Mouse (Mus musculus): ENCODE data around the gene B3gntl1.

B3gntl1 gene

DNA sequence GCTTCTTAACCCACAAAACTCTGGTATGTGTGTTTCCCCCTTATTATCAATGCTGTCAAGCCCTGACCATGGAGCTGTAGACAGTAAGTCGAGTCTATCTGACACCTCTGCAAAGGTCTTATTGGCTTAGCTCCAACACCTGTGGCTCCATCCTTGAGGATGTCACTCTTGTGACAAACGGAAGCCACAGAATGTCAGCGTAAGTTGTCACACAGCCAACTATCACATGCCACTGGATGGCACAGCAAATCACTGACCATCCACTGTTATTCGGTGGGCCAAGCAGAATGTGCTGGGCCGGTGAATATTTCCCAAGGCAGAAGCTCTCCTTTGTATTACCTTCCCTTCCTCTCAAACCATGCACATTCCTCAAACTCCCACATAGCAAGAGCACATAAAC, 24.8 kb downstream of the B3gntl1 start:
- no peak for DNase-seq (ENCODE audit: low spot score in 2 of 2)

DNA sequence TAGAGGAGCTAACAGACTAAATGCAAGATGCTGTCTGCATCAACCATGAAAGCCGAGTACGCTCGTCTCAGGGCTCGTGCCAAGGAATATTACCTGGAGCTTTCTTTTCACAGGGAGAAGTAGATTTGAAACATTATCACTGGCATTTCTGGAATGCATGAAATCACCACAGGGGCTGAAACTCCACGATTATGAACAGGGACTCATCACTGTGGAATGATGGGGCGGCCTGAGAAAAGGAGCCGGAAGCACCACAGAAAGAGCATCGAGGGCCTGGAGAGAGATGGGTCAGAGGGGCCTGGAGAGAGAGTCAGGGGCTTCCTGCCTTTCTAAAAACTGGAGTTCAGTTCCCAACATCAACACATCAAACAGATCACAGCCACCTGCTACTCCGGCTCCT, 25.6 kb downstream of the B3gntl1 start:
- no peak for DNase-seq (ENCODE audit: low spot score in 2 of 2)

DNA sequence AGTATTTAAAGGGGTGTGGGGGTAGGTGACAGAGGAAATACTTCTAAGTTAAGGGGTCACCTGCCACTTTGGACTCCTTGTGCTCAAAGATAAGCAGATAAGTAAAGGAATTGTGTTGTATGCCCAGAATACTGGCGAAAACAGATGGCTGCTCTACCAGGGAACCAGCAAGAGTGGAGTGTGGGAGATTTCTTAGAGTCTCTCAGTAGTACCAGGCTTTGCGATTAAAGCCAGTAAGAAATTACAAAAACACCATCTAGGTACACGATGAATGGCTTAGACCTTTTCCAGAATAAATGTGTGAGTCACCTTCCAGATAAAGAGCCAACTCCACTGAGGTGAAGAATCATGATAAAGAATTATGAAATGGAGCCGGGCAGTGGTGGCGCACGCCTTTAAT, 27.6 kb downstream of the B3gntl1 start:
- DNase-seq (ENCODE audit: low spot score in 2 of 2) = no peak

DNA sequence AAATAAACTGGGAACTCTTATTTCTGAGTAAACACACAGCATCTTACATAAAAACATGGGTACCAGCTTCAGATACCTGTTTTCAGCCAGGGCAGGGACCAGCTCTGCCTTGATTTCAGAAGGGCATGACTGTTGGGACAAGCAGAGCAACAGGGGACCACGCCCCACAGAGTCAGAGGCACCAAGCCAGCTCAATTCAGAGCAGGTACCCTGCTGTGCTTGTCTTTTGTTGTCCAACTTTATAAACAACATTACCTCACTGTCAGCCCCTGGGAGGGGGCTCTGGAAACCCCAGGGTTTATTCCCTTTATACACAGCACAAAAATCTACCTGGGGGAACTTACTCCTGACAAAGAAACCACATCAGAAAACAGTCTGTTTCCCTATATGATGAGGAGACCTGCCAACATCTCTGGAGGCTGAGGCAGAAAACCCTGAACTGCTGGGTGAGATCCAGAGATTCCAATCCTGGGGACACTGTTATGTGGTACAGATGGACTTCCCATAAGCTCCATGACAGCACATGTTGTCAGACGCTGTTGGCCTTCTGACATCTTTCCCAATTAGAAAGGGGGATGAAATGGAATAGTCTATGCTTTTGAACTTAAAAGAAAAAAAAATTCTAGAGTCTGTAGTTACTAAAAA, 31.3 kb downstream of the B3gntl1 start:
- no peak for DNase-seq (ENCODE audit: low spot score in 2 of 2)

DNA sequence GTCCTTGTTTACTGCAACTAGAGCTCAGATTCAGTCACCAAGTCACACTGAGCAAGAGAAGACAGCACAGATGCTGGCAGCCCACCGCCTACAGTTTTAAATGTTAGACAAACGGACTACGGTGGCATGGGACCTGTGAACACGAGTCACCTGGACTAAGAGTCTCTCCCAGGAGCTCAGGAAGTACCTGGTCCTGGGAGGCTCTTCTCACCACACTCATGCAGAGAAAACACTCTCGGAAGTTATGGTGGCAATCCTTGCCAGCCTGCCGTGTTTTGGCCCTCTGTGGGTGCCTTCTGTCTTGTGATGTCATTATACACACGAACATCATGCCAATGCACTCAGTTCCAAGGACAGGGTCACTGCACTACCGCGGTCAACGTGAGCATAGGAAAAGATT, 36.3 kb downstream of the B3gntl1 start:
- DNase-seq (ENCODE audit: low spot score in 2 of 2) = no peak

DNA sequence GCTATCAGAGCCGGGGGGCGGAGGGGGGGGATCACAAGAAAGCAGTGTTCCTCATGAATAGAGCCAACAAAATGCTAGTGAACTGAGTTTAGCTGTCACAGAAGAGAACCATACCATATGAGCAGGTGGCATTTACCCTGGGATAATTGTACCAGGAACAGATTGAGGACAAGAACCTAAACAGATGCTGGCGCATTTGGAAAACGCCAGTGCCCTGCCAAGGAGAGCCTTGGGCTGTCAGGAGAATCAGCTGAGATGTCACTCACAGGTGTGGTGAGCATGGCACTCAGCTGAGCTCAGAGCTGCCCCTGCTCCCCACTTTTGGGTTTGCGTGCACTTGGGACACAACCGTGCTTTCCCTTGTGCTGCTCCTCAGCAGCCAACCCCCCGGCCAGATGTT, 41.5 kb downstream of the B3gntl1 start:
- no peak for DNase-seq (ENCODE audit: low spot score in 2 of 2)

DNA sequence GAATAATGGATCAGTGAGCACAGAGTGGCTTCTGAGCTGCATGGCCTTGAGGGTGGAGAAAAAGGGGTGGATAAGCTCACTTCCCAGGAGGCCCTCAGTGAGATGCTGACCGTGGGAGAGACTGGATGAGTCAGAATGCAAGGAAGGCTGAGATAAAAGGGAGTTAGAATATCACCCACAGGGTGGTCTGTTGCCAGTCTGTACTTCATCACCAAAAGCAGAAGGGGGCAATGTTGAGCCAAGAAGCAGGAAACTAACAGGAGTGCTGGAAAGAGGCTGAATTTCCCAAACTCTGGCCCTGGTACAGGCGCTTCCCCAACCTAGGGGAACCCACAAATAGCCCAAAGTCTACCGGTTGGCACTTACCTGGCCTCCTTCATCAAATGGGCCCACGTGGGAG, 42.5 kb downstream of the B3gntl1 start:
- DNase-seq (ENCODE audit: low spot score in 2 of 2) = no peak

DNA sequence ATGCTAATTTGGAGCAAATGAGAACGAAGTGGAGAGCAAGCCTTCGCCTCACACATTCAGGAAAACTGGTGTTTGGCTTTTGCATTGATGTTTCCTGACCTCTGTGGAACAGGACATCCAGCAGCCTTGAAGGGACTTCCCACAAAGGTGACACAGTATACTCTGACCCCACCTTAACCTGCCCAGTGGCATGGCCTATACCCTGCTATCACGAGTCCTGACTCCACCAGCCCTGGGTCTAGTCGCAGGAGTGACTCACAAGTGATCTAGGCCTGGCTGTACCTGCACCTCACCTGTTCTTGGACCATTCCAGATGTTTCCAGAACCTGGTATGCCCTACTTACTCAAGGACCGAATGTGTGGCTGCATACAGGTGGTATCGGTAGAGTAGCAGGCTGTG, 43.4 kb downstream of the B3gntl1 start:
- DNase-seq (ENCODE audit: low spot score in 2 of 2) = no peak

DNA sequence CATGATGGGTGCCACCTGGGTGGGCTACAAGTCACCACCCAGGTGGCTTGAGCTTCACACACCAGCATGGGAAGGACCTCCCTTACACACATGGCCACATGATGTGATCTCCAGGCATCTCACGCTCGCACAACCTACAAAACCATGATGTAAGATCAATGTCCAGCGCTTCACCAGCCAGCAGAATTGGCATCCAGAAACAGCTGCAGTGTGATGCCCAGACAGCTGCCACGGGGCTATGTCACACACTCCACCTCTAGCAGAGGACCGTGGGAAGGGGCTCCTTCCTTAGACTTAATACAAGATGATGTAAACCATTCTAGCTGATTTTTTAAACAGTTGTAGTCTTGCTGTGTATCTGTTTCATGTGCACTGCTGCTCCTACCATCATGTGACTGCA, 45.4 kb downstream of the B3gntl1 start:
- DNase-seq (ENCODE audit: low spot score in 2 of 2) = no peak

DNA sequence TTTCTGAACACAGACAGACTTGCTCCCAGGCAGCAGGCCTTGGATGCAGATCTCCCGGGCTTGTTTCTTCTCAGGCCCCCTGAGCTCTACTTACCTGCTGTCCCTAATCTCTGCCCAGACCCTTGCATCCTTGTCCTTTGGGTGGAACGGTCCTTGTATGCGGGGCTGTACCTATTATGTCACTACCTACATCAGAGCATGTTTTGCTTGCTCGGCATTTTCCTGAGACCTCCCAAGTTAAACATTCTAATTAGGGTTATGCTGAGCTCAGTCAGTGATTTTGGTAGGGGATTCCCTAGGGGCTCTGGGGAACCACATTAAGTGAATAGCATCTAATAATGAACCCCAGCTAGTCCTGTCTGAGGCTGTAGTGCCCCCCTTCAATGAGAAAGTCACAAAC, 47.9 kb downstream of the B3gntl1 start:
- DNase-seq (ENCODE audit: low spot score in 2 of 2) = no peak

DNA sequence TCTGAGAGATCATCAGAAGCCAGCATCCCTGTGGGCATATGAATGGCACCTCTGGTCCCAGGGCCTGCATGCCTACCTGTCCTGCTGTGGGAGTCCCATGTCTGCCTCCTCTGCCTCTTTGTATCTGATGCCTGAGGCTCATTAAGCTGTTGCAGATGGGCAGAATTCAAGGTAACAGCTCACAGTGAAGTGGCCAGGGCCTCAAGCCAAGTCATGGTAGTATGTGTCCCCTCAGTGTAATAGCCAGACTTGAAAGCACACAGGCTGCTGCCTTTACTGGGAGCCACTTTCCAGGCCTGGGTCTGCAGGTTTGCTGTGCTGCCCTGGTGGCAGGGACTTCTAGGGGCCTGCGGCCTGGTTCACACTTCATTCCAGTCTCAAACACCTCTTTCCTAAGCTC, 55.6 kb downstream of the B3gntl1 start:
- DNase-seq (ENCODE audit: low spot score in 2 of 2) = no peak

DNA sequence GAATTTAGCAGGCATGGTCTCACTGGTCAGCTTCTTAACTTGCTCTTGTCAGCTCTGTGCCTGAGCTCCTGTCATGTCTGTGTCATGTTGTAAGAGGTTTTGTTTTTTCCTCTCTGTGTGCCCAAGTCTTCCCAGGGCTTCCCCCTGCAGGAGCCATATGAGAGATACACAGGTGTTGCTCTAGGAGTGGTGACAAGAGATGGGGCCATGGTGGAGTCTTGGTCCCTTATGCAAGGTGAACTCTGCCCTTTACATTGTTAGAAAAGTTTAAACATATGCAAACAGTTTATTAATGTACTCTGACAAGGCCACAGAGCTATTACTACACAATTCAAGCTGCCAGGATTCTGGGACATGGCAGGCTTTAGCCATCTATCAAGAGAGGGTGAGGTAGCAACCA, 56.5 kb downstream of the B3gntl1 start:
- DNase-seq (ENCODE audit: low spot score in 2 of 2) = no peak

DNA sequence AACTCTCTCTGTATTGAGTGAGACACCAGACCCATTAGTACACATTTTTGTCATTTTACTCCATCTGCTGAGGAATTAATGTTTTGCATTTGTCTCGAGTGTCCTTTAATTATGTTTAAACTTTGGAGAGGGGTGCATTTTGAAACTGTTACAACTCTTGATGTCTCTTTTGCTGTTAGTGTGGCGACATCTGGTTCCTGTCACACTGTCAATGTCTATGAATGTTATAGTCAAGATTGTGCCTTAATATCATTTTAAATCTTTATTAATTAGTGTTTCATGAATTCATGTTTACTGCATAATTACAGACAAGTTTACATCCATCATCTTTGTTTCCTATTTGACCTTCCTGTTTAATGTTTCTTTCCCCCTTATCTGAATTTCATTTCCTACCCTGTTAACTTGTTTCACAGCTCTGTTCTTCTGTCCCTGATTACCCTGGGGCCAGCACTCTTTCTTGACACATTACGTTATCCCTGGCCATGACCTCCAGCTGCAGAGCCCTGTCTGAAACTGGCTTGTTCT, 56.9 kb downstream of the B3gntl1 start:
- DNase-seq (ENCODE audit: low spot score in 2 of 2) = no peak

DNA sequence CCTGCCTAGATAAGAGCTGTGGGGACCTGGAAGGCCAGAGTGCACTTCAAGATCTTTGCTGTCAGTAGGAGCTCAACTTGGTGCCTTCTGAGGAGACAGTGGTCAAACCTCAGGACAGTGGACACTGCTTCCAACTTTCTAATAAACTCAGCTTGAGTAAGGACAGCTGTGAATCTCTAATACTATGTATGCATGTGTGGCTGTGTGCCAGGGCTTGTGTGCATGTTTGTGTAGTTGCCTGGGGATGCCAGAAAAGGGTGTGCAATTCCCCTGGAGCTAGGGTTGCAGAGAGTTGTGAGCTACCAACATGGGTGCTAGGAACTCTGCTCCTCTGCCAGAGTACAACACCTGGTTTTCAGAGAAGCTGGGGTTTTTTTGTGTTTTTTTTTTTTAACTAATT, 62.0 kb downstream of the B3gntl1 start:
- DNase-seq (ENCODE audit: low spot score in 2 of 2) = no peak

DNA sequence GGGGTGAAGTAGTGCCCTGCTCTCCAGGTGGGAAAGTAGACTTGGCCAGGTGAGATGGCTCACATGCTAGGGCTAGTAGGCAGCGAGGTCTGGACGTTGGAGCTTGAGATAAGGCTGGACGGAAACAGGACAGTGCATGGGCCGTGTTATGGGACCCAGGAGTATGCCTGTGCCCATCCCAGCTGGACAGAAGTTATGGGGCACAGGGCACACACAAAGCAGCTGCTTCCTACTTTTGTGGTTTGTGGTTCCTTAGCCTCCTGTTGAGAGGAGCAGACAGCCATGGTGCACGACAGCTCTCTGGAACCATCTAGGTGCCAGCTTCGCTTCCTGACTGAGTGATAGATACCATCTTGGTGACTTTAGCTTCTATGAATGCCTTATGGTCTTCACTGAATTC, 67.3 kb downstream of the B3gntl1 start:
- no peak for DNase-seq (ENCODE audit: low spot score in 2 of 2)

DNA sequence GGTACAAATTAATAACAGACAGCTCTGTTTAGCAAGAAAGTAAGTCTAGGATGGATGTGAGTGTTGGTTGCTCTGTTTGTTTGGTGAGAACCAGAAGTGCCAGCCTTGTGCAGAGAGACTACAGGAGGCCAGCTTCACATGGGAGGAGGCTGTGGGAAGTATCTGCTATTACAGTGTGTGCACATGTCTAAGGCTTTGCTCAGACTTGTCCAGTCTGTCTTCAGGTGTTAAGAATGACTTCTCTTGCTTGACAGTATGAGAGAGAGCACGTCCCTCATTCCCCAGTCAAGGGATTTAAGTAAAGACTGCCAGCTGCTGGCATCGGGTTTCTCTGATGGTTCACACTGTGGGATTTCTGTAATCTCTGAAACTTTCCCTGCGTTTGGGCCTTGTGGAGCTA, 71.5 kb downstream of the B3gntl1 start:
- no peak for DNase-seq (ENCODE audit: low spot score in 2 of 2)

DNA sequence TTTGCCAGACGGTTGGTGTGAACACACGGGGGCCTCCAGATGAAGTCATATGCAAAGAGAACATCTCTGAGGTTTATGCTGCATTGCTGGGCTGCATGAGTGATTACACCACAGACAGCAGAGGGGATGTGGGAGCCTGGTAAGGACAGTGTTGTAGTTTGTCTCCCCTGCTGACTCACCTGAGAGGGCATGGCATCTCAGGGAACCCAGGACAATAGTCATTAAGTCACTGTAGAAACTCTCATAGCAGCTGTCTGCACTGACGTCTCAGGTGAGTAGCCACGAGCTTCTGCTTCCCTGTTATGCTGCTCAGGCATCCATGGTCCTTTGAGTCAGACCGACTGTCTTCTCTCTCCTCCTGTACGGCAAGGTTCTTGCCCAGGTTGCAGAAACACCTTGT, 75.7 kb downstream of the B3gntl1 start:
- DNase-seq (ENCODE audit: low spot score in 2 of 2) = no peak

DNA sequence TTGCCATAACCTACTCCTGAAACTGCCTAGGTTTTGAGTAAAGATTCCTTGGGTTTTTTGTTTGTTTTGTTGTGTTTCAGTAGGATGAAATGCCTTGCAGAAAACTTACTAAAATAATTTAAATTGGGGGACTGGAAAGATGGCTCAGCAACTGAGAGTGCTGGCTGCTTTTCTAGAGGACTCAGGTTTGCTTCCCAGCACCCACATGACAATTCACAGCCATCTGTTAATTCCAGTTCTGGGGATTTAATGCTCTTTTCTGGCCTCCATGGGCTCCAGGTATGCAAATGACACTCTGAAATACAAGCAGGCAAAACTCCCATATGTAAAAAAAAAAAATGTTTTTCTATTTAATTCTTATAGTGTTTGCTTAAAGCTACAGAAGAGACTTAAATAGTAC, 91.1 kb downstream of the B3gntl1 start:
- peak in 1 of 2 experiments; percentile 16 for DNase-seq (ENCODE audit: low spot score in 2 of 2)
